Mouse (Mus musculus) layer of hippocampus, postnatal 36 days (tissue): ENCODE data around the gene Abcd4. TPM values are rescaled to one million over a fixed set of nuclear protein-coding genes. Genes with fewer than 3 reads are reported as not detected.

Experiments used
- DNase-seq, 2 experiments: peaks; one replicate each; pipeline ENCODE4 v3.0.0; 2022
- total RNA-seq, 2 experiments: library from RNA; stranded (reverse); gene quantifications; 2 replicates each; pipeline ENCODE4 v1.2.3; 2021

Gene Abcd4
- total RNA-seq = 10 to 100 TPM; 12.6 to 15.2 TPM

DNA sequence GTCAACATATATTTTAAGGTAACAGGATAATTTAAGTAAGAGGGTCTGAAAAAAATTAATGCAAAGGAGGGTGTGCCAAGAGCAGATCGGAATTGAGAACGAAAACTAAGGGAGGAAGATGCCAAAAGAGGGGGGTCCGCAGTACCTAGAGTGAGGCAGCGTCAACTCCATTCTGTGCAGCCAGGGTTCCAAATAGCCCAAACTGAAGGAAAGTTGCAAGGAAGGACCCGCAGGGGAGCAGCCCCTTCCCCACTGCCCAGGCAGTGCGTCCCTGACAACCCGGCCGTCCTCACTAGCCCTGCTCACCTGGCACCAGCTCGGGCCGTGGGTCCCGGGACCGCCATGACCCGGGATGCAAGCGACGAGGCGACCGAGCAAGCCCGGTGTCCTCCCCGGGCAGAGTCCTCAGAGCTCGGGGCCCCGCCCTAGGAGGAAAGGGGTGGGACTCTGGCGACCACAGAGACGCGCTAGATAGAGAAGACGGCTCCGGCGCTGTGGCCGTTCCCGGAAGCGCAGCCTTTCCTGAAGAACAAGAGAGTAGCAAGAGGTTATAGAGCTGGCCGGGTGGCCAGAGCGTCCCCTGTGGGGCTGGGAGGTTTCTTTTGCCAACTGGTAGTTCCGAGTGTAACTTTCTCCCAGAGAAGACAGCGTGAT, at the start of gene Abcd4:
Gene Abcd4, minus strand, starts transcription at position 437 of the 654 bp plus-strand sequence.
- DNase-seq = peak; percentile 89 to 92

- DNase-seq = peak; percentile 44 to 67
These were observed 36.7 kb upstream of the Abcd4 start for GRCm38 (mm10) chr12:84653912-84654311.

DNA sequence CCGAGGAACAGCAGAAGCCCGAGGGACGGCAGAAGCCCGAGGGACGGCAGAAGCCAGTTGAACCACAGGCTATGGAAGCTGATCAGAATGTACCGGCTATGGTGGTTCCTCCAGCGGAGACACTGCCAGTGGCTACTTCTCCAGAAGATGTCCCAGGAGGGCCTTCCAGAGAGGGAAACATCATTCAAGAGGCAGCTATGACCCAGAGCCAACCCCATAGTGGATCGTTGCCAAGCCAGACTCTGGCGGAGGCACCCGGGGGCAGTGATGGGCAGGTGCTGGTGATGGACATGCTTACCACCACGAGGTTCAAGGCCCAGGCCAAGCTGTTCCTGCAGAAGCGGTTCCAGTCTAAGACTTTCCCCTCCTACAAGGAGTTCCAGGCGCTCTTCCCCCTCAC, 33.0 kb upstream of the Abcd4 start:
- DNase-seq = no peak

GRCm38 (mm10) chr12:84640654-84641053, 23.4 kb upstream of the Abcd4 start, which contains the start of gene Vrtn:
TSS of gene Vrtn (plus strand) at chr12:84641019.
- DNase-seq = no peak

GRCm38 (mm10) chr12:84640253-84640652, 23.0 kb upstream of the Abcd4 start:
- no peak for DNase-seq

GRCm38 (mm10) chr12:84631867-84632266, 14.7 kb upstream of the Abcd4 start:
- no peak for DNase-seq

DNA sequence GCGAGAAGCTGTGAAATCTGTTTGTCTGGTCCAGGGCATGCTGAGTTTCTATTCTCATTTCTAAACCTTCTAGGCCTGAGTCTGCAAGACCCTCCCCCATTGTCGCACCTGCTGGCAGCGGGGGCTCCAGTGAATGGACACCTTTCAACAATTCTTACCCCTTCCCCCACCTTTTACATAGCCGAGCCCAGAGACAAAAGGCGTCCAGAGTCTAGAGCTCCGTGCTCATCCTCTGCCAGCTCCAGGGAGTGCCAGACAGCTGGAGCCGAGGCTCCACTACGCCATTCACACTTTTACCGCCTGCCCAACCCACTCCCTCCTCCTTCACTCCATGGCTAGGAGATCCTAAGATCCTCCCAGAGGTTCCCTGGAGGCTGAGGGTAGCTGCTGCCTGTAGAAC, 7.9 kb upstream of the Abcd4 start:
- DNase-seq = no peak

DNA sequence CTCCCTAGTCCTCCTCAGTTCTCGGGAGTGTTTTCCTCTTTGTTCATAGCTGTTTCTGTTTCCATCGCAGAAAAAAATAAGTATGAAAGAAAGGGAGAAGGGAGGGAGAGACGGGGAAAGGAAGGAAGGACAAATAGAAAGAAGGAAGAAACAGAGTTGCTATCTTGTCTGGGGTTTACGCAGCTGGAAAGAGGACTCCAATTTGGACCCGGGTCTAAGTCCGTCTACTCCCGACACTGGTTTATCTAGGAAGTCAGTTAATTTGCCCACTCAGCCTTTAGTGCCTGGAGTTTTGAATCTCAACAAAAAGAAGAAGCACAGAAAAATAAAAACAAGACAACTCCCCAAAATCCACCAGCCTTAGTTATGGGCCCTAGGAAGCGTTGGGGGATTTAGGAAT, 7.4 kb upstream of the Abcd4 start:
- DNase-seq = no peak

DNA sequence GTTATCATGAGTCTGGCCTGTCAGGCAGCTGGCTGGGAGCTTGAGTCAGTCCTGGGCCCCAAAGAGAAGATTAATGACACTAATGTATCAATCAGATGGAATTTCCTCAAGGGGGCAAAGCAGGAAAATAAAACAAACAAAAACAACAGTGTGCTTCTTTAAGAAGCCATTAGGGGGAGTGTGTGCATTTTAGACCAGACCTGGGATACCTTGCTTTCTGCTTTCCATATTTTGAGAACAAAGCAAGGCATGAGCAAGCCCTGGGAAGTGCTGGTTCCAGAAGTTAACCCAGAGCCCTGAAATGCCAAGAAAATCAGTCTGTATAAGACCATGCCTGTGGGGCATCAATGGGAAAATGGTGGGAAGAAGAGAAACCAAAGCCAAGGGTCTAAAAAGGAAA, 3.8 kb upstream of the Abcd4 start:
- DNase-seq = no peak

- no peak for DNase-seq
These were observed 450 bp upstream of the Abcd4 start for GRCm38 (mm10) chr12:84617663-84618062.

DNA sequence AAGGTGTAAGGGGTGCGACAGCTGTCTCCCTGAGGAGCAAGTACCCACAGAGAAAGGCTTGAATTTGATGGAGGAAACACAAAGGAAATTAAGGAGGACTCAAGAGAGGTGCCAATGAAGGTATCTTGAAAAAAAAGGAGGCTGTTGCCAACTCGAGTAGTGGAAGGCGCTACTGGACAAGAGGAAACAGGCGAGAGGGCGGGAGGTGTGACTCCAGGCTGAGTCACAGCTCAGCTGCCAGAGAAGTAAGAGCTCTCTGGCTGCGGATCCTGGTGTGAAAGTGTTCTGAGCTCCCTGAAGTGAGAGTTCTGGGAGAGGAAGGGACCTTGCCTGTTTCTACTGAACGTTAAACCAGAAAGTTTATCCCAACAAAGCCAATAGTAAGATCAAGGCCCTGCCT, 2.7 kb downstream of the Abcd4 start:
- no peak for DNase-seq

DNA sequence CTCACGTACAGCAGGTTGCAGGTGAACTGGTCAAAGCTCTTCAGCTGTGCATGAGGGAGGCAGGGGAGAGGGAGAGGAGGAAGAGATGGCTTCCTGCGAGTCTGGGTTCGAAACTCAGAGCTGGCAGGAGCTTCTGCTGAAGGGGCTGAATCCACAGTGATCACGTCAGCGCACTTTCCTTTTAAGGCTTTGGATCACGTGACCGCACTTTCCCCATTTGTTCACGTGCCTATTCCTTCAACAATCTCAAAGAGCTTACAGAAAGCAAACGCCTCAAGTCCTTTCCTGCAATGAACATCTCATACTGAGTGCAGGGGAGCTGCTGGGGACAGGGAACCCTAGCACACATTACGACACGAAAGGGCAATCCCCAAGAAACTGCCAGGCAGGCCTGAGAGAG, 3.2 kb downstream of the Abcd4 start:
- DNase-seq = no peak

GRCm38 (mm10) chr12:84612518-84612917, 4.7 kb downstream of the Abcd4 start:
- no peak for DNase-seq

DNA sequence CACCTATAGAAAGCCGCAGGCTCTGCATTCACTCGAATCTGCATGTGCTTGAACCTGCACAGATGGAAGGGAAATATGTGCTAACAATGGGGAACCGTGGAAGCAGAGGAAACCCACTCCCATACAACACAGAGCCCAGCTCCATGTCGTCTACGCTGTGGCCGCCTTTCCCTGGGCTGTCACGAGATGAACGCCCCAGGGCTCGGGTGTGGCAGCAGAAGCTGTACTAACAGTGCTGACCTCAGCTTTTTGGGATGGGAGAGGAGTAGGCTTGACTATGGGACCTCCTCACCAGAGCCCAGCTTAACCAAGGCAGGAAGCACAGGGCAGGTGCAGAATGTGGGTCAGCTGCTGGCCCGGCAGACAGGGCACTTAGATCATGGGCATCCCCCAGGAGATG, 5.5 kb downstream of the Abcd4 start:
- DNase-seq = no peak

DNA sequence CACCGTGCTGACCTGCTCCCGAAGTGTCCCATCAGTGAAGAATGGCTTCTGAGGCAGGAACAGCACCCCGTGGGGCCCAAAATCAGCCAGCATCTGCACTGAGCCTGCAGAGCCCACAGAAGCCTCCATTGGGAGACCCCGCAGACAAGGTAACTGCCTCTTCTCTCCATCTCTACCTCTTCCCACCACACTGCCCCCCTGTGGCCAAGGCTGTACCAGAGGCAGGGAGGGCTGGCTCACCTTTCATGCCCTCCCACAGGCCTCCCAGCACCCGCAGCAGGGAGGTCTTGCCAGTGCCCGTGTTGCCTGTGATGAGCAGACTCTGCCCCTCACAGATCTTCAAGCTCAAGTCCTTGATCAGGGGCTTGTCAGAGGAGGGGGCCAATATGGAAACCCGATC, 11.4 kb downstream of the Abcd4 start:
- DNase-seq = no peak

- DNase-seq = no peak
These were observed 13.2 kb downstream of the Abcd4 start for GRCm38 (mm10) chr12:84604001-84604400.

DNA sequence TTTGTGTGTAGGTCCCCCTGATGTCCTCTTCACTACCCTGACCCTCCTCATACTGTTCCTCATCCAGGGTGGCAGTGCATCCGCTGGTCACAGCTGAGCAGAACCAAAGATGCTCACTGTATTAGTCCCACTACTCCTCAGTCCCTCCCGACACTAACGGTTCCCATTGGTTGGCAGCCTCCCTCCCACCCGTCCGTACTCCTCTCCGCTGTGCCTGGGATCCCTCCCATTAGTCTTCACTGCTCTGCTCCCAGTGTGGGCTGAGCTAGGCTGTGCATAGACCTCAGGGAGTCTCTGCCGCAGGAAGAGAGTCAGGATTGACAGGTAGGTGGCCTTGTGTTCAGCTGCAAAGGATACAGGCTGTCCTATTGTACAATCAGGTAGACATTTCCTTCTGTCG, 18.9 kb downstream of the Abcd4 start:
- DNase-seq = no peak

- peak; percentile 92 to 93 for DNase-seq
These were observed 27.1 kb downstream of the Abcd4 start for GRCm38 (mm10) chr12:84589825-84590761.

GRCm38 (mm10) chr12:84581285-84581684, 35.9 kb downstream of the Abcd4 start:
- no peak for DNase-seq

DNA sequence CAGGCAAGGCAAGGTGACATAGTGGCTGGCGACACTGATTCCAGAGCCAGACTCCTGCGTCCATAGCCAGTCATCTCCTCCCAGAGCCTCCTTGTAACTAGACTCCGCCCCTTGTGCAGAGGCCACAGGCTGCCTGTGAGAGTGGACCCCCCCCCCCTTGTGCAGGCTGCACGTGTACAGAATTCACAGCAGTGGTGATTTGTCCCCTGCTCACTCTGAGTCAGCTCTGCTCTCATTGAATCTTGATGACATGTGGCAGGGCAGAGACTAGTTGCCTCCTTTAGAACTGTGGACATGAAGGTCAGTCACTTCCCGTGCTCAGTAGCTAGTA, 38.8 kb downstream of the Abcd4 start:
- DNase-seq = no peak

DNA sequence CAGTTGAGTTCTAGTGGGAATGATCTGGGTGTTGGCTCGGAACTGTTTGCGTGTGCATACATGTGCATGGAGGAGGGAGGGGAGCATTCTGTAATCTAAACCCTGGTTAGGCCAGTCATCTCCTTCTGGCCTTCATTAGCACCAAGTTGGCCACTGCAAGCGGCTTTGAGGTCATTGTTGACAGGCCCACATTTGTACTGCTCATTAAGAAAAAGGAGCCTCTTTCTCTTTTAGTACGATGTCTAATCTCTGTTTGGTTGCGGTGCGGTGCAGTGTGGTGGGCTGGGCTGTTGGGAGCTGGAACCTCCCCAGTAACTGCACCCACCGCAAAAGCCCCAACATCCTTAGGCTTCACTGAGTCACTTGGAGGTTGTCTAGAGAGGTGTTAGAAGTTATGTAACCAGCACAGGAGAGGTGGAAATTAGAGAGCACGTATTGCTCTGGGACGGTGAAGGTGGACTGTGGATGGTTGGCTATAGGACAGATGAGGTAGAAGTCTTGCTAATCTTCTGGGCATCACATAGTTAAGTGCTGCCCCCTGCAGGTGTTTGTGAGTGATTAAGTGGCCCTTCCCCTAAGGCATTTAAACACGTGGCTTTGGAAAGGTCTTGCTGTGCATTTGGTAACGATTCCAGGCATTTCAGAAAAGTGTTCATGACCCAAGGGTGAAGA, 39.3 kb downstream of the Abcd4 start:
- DNase-seq = no peak

DNA sequence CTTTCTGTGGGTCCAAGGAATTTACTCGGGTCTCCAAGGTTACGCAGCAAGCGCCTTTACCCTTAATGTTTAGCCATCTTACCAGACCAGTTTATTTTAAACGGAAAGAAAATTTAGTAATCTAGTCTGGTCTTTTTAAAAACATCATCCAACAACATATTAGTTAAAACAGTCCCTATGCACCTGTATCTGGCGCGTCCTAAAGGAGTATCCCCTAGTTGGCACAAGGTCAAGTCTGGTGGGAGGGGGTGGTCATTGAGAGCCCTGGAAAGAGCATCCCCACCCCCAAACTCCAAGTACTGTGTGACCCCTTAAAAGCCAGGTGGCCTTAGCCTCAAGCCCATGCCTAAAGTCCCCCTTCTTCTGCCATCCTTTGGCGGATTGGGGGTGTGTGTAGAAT, 44.1 kb downstream of the Abcd4 start:
- no peak for DNase-seq

DNA sequence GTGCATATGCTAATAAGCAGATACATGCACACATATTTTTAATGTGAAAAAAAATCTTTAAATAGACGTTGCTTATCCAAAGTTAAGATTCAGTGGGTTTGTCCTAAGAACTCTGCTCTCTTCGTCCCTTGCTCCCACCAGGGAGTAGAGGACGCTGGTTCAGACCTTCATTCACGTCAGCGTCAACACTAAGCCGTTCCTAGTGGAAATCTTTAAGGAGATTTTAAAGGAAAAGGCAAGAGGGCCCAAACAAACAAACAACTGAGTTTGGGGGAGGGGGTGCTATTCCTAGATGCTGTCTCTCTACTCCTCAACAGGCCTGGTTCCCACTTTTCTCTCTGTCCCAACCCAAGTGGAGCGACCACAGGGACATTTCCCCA, 44.9 kb downstream of the Abcd4 start:
- no peak for DNase-seq
